Mouse (Mus musculus): ENCODE measurements around the gene Prdm16. TPM values are rescaled to one million over a fixed set of nuclear protein-coding genes. Genes with fewer than 3 reads are reported as not detected.
A peak's percentile ranks its signal among the peaks of the same experiment; 100 is the strongest.

Prdm16 gene
- polyA plus RNA-seq, 1 experiment from 2014 or later: 12.6 TPM

- Histone ChIP-seq H3K4me3 (ENCODE audit: low read length) (no peak overlapping the region), H3K4me2 (ENCODE audit: low read length) (no peak overlapping the region), H3K36me3 (ENCODE audit: control insufficient read depth, insufficient read depth, low read length) (no peaks in the 10 kb centered on the region), H3K9ac (ENCODE audit: low read depth, low read length) (no peak overlapping the region), H3K27ac (ENCODE audit: low read depth, low read length) (no peak overlapping the region), H3K27me3 (replicated peaks; ENCODE audit: control insufficient read depth, insufficient read depth, low read length) (peaks cover 8% of the 10 kb centered on the region; the same call in 1 of the 2 replicates), H3K4me1 (ENCODE audit: control insufficient read depth, insufficient read depth, low read depth, low read length) (no peaks in the 10 kb centered on the region), H3K9me3 (ENCODE audit: control insufficient read depth, low read length) (no peaks in the 10 kb centered on the region)
- WGBS: 97% methylated on average over 6 of the region's 7 CpGs
- ATAC-seq: no peak
Observed at GRCm38 (mm10) chr4:154360441-154360840, 276.2 kb downstream of the Prdm16 start.

GRCm38 (mm10) chr4:154359762-154360300 lies 276.8 kb downstream of the Prdm16 start:
- H3K36me3 ChIP-seq (ENCODE audit: control insufficient read depth, insufficient read depth, low read length): no peaks in the 10 kb centered on the region
- peaks cover 8% of the 10 kb centered on the region; the same call in 1 of the 2 replicates for H3K27me3 ChIP-seq (replicated peaks; ENCODE audit: control insufficient read depth, insufficient read depth, low read length)
- no peak overlapping the region for H3K4me3 ChIP-seq (ENCODE audit: low read length)
- no peak for ATAC-seq
- no peak overlapping the region for H3K9ac ChIP-seq (ENCODE audit: low read depth, low read length)
- no peak overlapping the region for H3K4me2 ChIP-seq (ENCODE audit: low read length)
- 85% methylated on average over 9 of the region's 9 CpGs for WGBS
- H3K4me1 ChIP-seq (ENCODE audit: control insufficient read depth, insufficient read depth, low read depth, low read length): no peaks in the 10 kb centered on the region
- H3K9me3 ChIP-seq (ENCODE audit: control insufficient read depth, low read length): no peaks in the 10 kb centered on the region
- H3K27ac ChIP-seq (ENCODE audit: low read depth, low read length): no peak overlapping the region

GRCm38 (mm10) chr4:154358816-154359215 lies 277.9 kb downstream of the Prdm16 start:
- WGBS: 60% methylated on average over 11 of the region's 11 CpGs
- H3K36me3 ChIP-seq (ENCODE audit: control insufficient read depth, insufficient read depth, low read length): no peaks in the 10 kb centered on the region
- no peak overlapping the region for H3K27ac ChIP-seq (ENCODE audit: low read depth, low read length)
- no peak for ATAC-seq
- H3K9ac ChIP-seq (ENCODE audit: low read depth, low read length): no peak overlapping the region
- H3K4me3 ChIP-seq (ENCODE audit: low read length): no peak overlapping the region
- no peak overlapping the region for H3K4me2 ChIP-seq (ENCODE audit: low read length)
- peaks cover 8% of the 10 kb centered on the region; the same call in 1 of the 2 replicates for H3K27me3 ChIP-seq (replicated peaks; ENCODE audit: control insufficient read depth, insufficient read depth, low read length)
- H3K4me1 ChIP-seq (ENCODE audit: control insufficient read depth, insufficient read depth, low read depth, low read length): no peaks in the 10 kb centered on the region
- H3K9me3 ChIP-seq (ENCODE audit: control insufficient read depth, low read length): no peaks in the 10 kb centered on the region

GRCm38 (mm10) chr4:154358370-154358769 lies 278.3 kb downstream of the Prdm16 start:
- WGBS: 76% methylated on average over 5 of the region's 5 CpGs
- Histone ChIP-seq H3K9ac (ENCODE audit: low read depth, low read length) (no peak overlapping the region), H3K4me1 (ENCODE audit: control insufficient read depth, insufficient read depth, low read depth, low read length) (no peaks in the 10 kb centered on the region), H3K4me2 (ENCODE audit: low read length) (no peak overlapping the region), H3K27ac (ENCODE audit: low read depth, low read length) (no peak overlapping the region), H3K27me3 (replicated peaks; ENCODE audit: control insufficient read depth, insufficient read depth, low read length) (peaks cover 8% of the 10 kb centered on the region; the same call in 1 of the 2 replicates), H3K4me3 (ENCODE audit: low read length) (no peak overlapping the region), H3K9me3 (ENCODE audit: control insufficient read depth, low read length) (no peaks in the 10 kb centered on the region), H3K36me3 (ENCODE audit: control insufficient read depth, insufficient read depth, low read length) (no peaks in the 10 kb centered on the region)
- no peak for ATAC-seq

GRCm38 (mm10) chr4:154355408-154355807 lies 281.3 kb downstream of the Prdm16 start:
- H3K27ac ChIP-seq (ENCODE audit: low read depth, low read length): no peak overlapping the region
- peaks cover 8% of the 10 kb centered on the region; the same call in 1 of the 2 replicates for H3K27me3 ChIP-seq (replicated peaks; ENCODE audit: control insufficient read depth, insufficient read depth, low read length)
- H3K9me3 ChIP-seq (ENCODE audit: control insufficient read depth, low read length): no peaks in the 10 kb centered on the region
- no peaks in the 10 kb centered on the region for H3K36me3 ChIP-seq (ENCODE audit: control insufficient read depth, insufficient read depth, low read length)
- H3K4me1 ChIP-seq (ENCODE audit: control insufficient read depth, insufficient read depth, low read depth, low read length): no peaks in the 10 kb centered on the region
- no peak overlapping the region for H3K4me2 ChIP-seq (ENCODE audit: low read length)
- H3K9ac ChIP-seq (ENCODE audit: low read depth, low read length): no peak overlapping the region
- no peak for ATAC-seq
- 94% methylated on average over 5 of the region's 5 CpGs for WGBS
- H3K4me3 ChIP-seq (ENCODE audit: low read length): no peak overlapping the region

GRCm38 (mm10) chr4:154352246-154352645 lies 284.4 kb downstream of the Prdm16 start:
- 0 out of 2 replicates have a peak, but pooled peaks cover 2% of the 10 kb centered on the region for H3K27me3 ChIP-seq (replicated peaks; ENCODE audit: control insufficient read depth, insufficient read depth, low read length)
- H3K27ac ChIP-seq (ENCODE audit: low read depth, low read length): no peak overlapping the region
- no peak overlapping the region for H3K4me2 ChIP-seq (ENCODE audit: low read length)
- H3K36me3 ChIP-seq (ENCODE audit: control insufficient read depth, insufficient read depth, low read length): no peaks in the 10 kb centered on the region
- WGBS: 62% methylated on average over 13 of the region's 13 CpGs
- H3K9ac ChIP-seq (ENCODE audit: low read depth, low read length): no peak overlapping the region
- no peak for ATAC-seq
- H3K4me1 ChIP-seq (ENCODE audit: control insufficient read depth, insufficient read depth, low read depth, low read length): no peaks in the 10 kb centered on the region; the same call in 1 of the 2 replicates
- H3K9me3 ChIP-seq (ENCODE audit: control insufficient read depth, low read length): no peaks in the 10 kb centered on the region
- no peak overlapping the region for H3K4me3 ChIP-seq (ENCODE audit: low read length)

- H3K27me3 ChIP-seq (replicated peaks; ENCODE audit: control insufficient read depth, insufficient read depth, low read length): no peaks in the 10 kb centered on the region
- no peaks in the 10 kb centered on the region for H3K36me3 ChIP-seq (ENCODE audit: control insufficient read depth, insufficient read depth, low read length)
- H3K4me2 ChIP-seq (ENCODE audit: low read length): no peak overlapping the region
- no peak overlapping the region for H3K9ac ChIP-seq (ENCODE audit: low read depth, low read length)
- H3K4me1 ChIP-seq (ENCODE audit: control insufficient read depth, insufficient read depth, low read depth, low read length): peaks cover 2% of the 10 kb centered on the region; the same call in 1 of the 2 replicates
- 40% methylated on average over 11 of the region's 11 CpGs for WGBS
- no peak overlapping the region for H3K27ac ChIP-seq (ENCODE audit: low read depth, low read length)
- no peak for ATAC-seq
- no peaks in the 10 kb centered on the region for H3K9me3 ChIP-seq (ENCODE audit: control insufficient read depth, low read length)
- no peak overlapping the region for H3K4me3 ChIP-seq (ENCODE audit: low read length)
Observed at GRCm38 (mm10) chr4:154348197-154348786, 288.4 kb downstream of the Prdm16 start.

- H3K4me3 ChIP-seq (ENCODE audit: low read length): no peak overlapping the region
- no peaks in the 10 kb centered on the region for H3K9me3 ChIP-seq (ENCODE audit: control insufficient read depth, low read length)
- WGBS: 51% methylated on average over 19 of the region's 19 CpGs
- ATAC-seq: 0 out of 2 replicates have a peak, but pooled peaks have one; percentile 22
- no peak overlapping the region for H3K27ac ChIP-seq (ENCODE audit: low read depth, low read length)
- H3K4me1 ChIP-seq (ENCODE audit: control insufficient read depth, insufficient read depth, low read depth, low read length): peaks cover 2% of the 10 kb centered on the region; the same call in 1 of the 2 replicates
- H3K9ac ChIP-seq (ENCODE audit: low read depth, low read length): no peak overlapping the region
- no peaks in the 10 kb centered on the region for H3K27me3 ChIP-seq (replicated peaks; ENCODE audit: control insufficient read depth, insufficient read depth, low read length)
- H3K4me2 ChIP-seq (ENCODE audit: low read length): no peak overlapping the region
- H3K36me3 ChIP-seq (ENCODE audit: control insufficient read depth, insufficient read depth, low read length): no peaks in the 10 kb centered on the region
Observed at GRCm38 (mm10) chr4:154346731-154347522, 289.7 kb downstream of the Prdm16 start.

- no peak overlapping the region for H3K4me2 ChIP-seq (ENCODE audit: low read length)
- no peaks in the 10 kb centered on the region for H3K36me3 ChIP-seq (ENCODE audit: control insufficient read depth, insufficient read depth, low read length)
- H3K9ac ChIP-seq (ENCODE audit: low read depth, low read length): no peak overlapping the region
- peaks cover 11% of the 10 kb centered on the region for H3K4me1 ChIP-seq (ENCODE audit: control insufficient read depth, insufficient read depth, low read depth, low read length)
- H3K4me3 ChIP-seq (ENCODE audit: low read length): no peak overlapping the region
- H3K9me3 ChIP-seq (ENCODE audit: control insufficient read depth, low read length): no peaks in the 10 kb centered on the region
- 0 out of 2 replicates have a peak, but pooled peaks have one; percentile 35 for ATAC-seq
- H3K27ac ChIP-seq (ENCODE audit: low read depth, low read length): peak overlapping the region; percentile 36; the same call in 1 of the 2 replicates
- H3K27me3 ChIP-seq (replicated peaks; ENCODE audit: control insufficient read depth, insufficient read depth, low read length): 0 out of 2 replicates have a peak, but pooled peaks cover 5% of the 10 kb centered on the region
- 21% methylated on average over 10 of the region's 10 CpGs for WGBS
Observed at GRCm38 (mm10) chr4:154336650-154337049, 300.0 kb downstream of the Prdm16 start.

Measured in hindbrain, embryonic 16.5 days (tissue).